Mouse (Mus musculus) ES-E14 (cell line): ENCODE data around the gene L3mbtl3. TPM values are rescaled to one million over a fixed set of nuclear protein-coding genes. Genes with fewer than 3 reads are reported as not detected.

ENCODE experiments used
- DNase-seq: peaks from one replicate; pipeline ENCODE4 v3.0.0-alpha.2; 2013; ENCODE audit warnings: low read depth, low spot score
- H3K27ac ChIP-seq: 2 replicates; pipeline ENCODE4 v1.5.1; 2012; ENCODE audit warnings: low read depth, mild to moderate bottlenecking, low read length, moderate library complexity, mixed read lengths; ENCODE audit not compliant: poor library complexity, insufficient read depth, severe bottlenecking
- H3K36me3 ChIP-seq: 2 replicates; pipeline ENCODE4 v1.6.1; 2012; ENCODE audit warnings: mild to moderate bottlenecking, low read length, moderate library complexity, mixed read lengths; ENCODE audit not compliant: control insufficient read depth, poor library complexity, insufficient read depth, severe bottlenecking
- H3K4me1 ChIP-seq, 2 experiments: fragments of 150-350 bp in 1 of 2; sonication (generic) in 1 of 2; 2 replicates each; pipeline ENCODE4 v1.6.1; 2012; ENCODE audit warnings: low read length in 2 of 2, mild to moderate bottlenecking in 1 of 2, mixed read lengths in 1 of 2; ENCODE audit not compliant: control insufficient read depth in 2 of 2, insufficient read depth in 2 of 2, poor library complexity in 1 of 2
- H3K4me3 ChIP-seq, 2 experiments: fragments of 150-350 bp in 1 of 2; sonication (generic) in 1 of 2; 2 replicates each; pipeline ENCODE4 v1.5.1; 2012; ENCODE audit warnings: low read length in 2 of 2, low read depth in 1 of 2, mild to moderate bottlenecking in 1 of 2, mixed read lengths in 1 of 2; ENCODE audit not compliant: insufficient read depth in 1 of 2, poor library complexity in 1 of 2, severe bottlenecking in 1 of 2
- H3K9ac ChIP-seq: 2 replicates; pipeline ENCODE4 v1.6.1; 2012; ENCODE audit warnings: low read depth, mild to moderate bottlenecking, low read length, mixed read lengths; ENCODE audit not compliant: poor library complexity, insufficient read depth, severe bottlenecking
- H3K9me3 ChIP-seq: fragments of 150-350 bp; sonication (generic); 2 replicates; pipeline ENCODE4 v1.6.1; 2012; ENCODE audit warnings: low read depth, mild to moderate bottlenecking, low read length; ENCODE audit not compliant: control insufficient read depth, insufficient read depth
- CHD2 ChIP-seq: IDR thresholded peaks from 2 replicates; pipeline ENCODE4 v1.6.1; 2014; ENCODE audit warnings: mild to moderate bottlenecking, low read depth, low read length, inconsistent platforms
- HCFC1 ChIP-seq: IDR thresholded peaks from 2 replicates; pipeline ENCODE4 v1.6.1; 2012; ENCODE audit warnings: low read length, inconsistent platforms, borderline replicate concordance; ENCODE audit not compliant: insufficient read depth
- MAFK ChIP-seq: IDR thresholded peaks from 2 replicates; pipeline ENCODE4 v1.6.1; 2014; ENCODE audit warnings: mild to moderate bottlenecking, low read depth, low read length, inconsistent platforms; ENCODE audit not compliant: insufficient read depth
- ZC3H11A ChIP-seq: IDR thresholded peaks from 2 replicates; pipeline ENCODE4 v1.6.1; 2012; ENCODE audit warnings: low read depth, mild to moderate bottlenecking, inconsistent platforms, low read length, borderline replicate concordance
- ZNF384 ChIP-seq: IDR thresholded peaks from 2 replicates; pipeline ENCODE4 v1.6.1; 2012; ENCODE audit warnings: low read depth, low read length, inconsistent platforms
- in situ Hi-C, 2 experiments: fragments of 600-800 bp; cut with MboI; formaldehyde crosslinking; loops; one replicate each; pipeline ENCODE4 v1.15.1; 2025; ENCODE audit warnings: low sequenced_read_pairs in 2 of 2, inconsistent platforms in 1 of 2; ENCODE audit not compliant: unreplicated experiment in 2 of 2
- total RNA-seq: library from RNA; depleted of rRNA; stranded (reverse); fragments of 300-350 nt; gene quantifications from 2 replicates; pipeline ENCODE4 v1.2.3, GENCODE M21; 2012

L3mbtl3 gene
- total RNA-seq, 1 experiment = 6.0 TPM

DNA sequence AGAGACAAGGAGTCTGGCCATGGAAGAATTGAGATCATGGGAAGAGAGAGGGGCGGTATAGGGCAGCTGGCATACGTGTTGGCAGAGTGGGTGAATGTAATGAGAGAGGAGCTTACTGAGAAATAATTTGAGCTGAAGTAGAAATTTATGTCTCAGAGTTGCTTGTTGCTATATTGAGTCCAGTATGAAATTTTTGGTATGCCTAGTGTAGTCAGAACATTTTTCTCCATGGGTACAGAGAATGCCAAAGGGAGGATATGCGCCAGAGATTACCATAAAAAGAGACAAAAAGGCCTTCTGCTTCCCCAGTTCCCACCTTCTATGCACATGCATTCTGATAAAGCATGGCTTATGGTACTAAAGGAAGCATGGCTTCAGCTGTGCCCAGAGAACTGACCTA lies 132.6 kb downstream of the L3mbtl3 start:
- Histone ChIP-seq H3K36me3 (no peaks in the 10 kb centered on the region), H3K27ac (no peak overlapping the region), H3K4me1 (no peaks in the 10 kb centered on the region), H3K4me3 (no peak overlapping the region), H3K9me3 (no peaks in the 10 kb centered on the region), H3K9ac (no peak overlapping the region)
- DNase-seq = no peak
- in situ Hi-C loops = no loop called here
- TF ChIP-seq ZC3H11A = no peak
- no peak for TF ChIP-seq ZNF384
- no peak for TF ChIP-seq MAFK
- TF ChIP-seq HCFC1 = no peak
- TF ChIP-seq CHD2 = no peak

DNA sequence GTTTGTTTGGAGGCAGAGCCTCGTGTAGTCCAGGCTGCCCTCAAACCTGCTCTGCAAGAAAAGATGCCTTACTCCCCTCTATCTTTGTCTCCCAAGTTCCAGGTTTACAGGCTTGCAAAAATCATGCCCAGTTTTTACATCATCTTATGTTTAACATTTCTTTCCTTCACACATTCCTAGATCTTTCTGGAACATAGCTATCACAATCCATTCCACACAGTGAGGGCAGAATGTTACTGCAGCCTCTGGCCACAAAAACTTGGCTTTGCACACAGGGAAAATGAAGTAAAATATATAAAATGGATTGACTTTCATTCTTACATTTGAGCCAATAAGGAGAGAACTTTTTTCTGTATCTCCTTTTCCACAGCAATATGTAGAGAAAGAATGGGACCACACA lies 136.7 kb downstream of the L3mbtl3 start:
- Histone ChIP-seq H3K9ac (no peak overlapping the region), H3K9me3 (no peaks in the 10 kb centered on the region), H3K4me1 (no peaks in the 10 kb centered on the region), H3K27ac (no peak overlapping the region), H3K36me3 (no peaks in the 10 kb centered on the region), H3K4me3 (no peak overlapping the region)
- no peak for TF ChIP-seq ZC3H11A
- no peak for TF ChIP-seq MAFK
- no peak for TF ChIP-seq HCFC1
- TF ChIP-seq ZNF384 = no peak
- no peak for TF ChIP-seq CHD2
- DNase-seq = no peak
- in situ Hi-C loops = no loop called here

DNA sequence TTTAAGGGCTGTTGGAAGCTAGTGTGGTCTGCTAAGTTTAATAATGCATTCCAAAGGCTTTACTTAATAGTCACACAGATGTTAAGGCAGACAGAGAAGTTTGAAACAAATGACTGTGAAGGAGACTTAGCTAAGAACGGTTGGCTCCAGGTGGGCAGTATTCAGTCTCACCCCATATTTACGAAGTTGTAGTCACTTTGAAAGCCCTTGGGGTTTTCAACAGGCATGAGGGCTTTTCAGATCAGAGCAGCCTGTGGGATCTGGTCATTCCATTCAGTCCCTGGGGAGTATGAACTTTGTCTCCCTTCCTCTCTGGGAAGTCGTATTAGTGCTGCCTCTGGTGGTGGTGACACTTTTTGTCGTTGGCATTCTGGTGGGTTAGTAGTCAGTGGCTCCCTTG lies 137.2 kb downstream of the L3mbtl3 start:
- no peaks in the 10 kb centered on the region for H3K36me3 ChIP-seq
- in situ Hi-C loops = no loop called here
- no peak for TF ChIP-seq ZNF384
- H3K4me3 ChIP-seq = no peak overlapping the region
- no peaks in the 10 kb centered on the region for H3K4me1 ChIP-seq
- no peak overlapping the region for H3K27ac ChIP-seq
- no peak overlapping the region for H3K9ac ChIP-seq
- H3K9me3 ChIP-seq = no peaks in the 10 kb centered on the region
- DNase-seq = no peak

DNA sequence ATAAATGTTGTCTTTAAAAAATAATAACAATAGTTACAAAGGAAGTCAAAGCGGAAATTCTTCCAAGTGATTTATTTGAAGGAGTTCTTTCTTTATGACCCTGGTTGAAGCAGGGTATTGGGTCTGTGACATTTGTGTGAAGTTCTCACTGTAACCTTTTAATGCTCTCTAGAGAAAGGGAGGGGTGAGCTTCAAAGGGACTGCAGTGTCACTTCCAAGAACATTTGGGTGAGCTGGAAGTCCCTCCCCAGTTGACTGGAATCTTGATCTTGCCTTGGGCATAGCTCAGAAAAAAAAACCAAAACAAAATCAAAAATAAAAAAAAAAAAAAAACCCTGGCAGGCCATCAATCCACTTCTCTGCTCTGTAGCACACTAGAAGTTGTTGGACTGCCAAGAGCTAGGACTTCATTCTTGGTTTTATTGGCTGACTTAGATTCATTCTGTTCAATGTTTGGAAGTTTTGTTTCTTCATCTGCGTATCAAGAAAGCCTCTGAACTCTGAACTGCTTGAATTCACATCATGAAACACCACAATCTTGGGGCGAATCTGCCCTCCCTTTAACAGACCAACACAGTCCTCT lies 143.6 kb downstream of the L3mbtl3 start:
- in situ Hi-C loops = no loop called here
- DNase-seq = no peak
- TF ChIP-seq ZC3H11A (no peak), HCFC1 (no peak), MAFK (no peak), CHD2 (no peak), ZNF384 (no peak)

DNA sequence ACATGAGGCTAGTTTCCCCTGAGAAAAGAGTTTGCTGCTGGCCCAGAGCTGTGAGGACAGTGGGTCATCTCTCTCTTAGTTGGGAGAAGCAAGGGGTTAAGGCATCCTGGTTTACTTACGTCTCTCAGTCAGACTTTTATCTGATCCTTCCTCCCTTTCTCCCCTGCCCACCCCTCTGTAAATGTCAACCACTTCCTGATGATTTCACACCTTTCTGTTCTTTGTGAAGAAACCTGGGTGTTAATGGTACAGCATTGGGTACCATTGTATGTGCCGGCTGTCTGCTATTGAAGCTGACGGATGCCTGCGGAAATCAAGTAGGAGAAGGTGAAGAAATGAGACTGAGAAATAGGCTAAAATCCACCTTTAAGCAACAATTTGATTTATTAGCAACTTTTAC lies 146.3 kb downstream of the L3mbtl3 start, which contains the start of gene Samd3:
TSS of gene Samd3 (plus strand) at position 220 of the 400 bp plus-strand sequence.
- TF ChIP-seq ZC3H11A (no peak), CHD2 (no peak), ZNF384 (no peak), MAFK (no peak), HCFC1 (no peak)
- Histone ChIP-seq H3K27ac (no peak within 1 kb of the TSS), H3K9ac (no peak within 1 kb of the TSS), H3K4me1 (no peaks in the 10 kb centered on the region), H3K9me3 (no peaks in the 10 kb centered on the region), H3K4me3 (no peak within 1 kb of the TSS), H3K36me3 (no peaks in the 10 kb centered on the region)
- DNase-seq = no peak
- in situ Hi-C loops = no loop called here

More for the DNA sequence above, 143.6 kb downstream of the L3mbtl3 start:
- Histone ChIP-seq H3K9me3 (no peaks in the 10 kb centered on the region), H3K36me3 (no peaks in the 10 kb centered on the region), H3K27ac (no peak overlapping the region), H3K4me1 (no peaks in the 10 kb centered on the region), H3K4me3 (no peak overlapping the region), H3K9ac (no peak overlapping the region)
